Mouse (Mus musculus): ENCODE data around the gene Lsm12. TPM values are rescaled to one million over a fixed set of nuclear protein-coding genes. Genes with fewer than 3 reads are reported as not detected.
"Not testable (repeated sequence)": the region's sequence is repeated elsewhere in the genome, so short reads cannot be mapped to it uniquely, and the experiment has no call there.

Lsm12 gene
- polyA plus RNA-seq, 1 experiment from 2014 or later = 139 TPM

DNA sequence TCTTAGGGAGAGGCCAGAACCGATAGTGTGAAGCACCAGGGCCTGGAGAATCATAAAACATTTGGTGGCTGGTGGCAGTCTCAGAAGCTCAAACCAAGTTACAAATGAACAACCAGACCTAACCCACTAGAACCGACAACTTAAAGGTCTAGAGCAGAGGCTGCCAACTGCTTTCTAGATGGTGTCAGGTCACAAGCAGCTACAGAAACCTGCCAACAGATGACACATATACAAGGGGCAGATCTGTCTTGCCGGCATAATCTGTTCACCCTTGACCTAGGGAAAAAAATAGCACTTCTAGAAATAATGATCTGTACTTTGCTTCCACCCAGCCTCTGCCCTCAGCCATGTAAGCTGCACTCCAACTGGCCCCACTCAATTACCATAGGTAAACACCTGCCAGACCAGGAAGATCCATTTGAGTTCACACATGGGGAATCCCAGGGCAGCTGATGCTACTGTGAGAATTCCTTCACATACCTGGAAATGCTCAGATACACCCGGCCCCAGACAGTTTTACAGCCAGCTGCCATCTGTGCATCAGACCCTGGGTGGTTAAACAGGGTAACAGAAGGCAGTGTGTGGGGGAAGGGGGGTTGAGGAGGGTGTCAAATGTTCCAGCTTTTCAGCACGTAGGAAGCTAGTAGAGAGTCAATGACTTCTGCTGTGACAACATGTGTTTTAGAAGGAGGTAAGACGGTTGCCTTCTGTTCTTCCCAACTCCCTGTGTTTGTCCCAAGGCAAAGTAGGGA lies 18.9 kb downstream of the Lsm12 start:
- Histone ChIP-seq H3K4me2 (no peak overlapping the region), H3K4me1 (no peaks in the 10 kb centered on the region), H3K27me3 (no peaks in the 10 kb centered on the region), H3K36me3 (replicated peaks) (peaks cover 88% of the 10 kb centered on the region), H3K27ac (no peak overlapping the region), H3K9me3 (no peaks in the 10 kb centered on the region), H3K4me3 (replicated peaks) (no peak overlapping the region), H3K9ac (no peak overlapping the region)
- WGBS = 83% methylated on average over 6 of the region's 6 CpGs
- no peak for ATAC-seq (ENCODE audit: low FRiP score)

- 75% methylated on average over 5 of the region's 5 CpGs for WGBS
- H3K4me2 ChIP-seq = no peak overlapping the region
- no peak for ATAC-seq (ENCODE audit: low FRiP score)
Observed at GRCm38 (mm10) chr11:102159781-102160180, 25.3 kb downstream of the Lsm12 start.

GRCm38 (mm10) chr11:102158024-102158423 lies 27.1 kb downstream of the Lsm12 start:
- not testable (repeated sequence) for H3K27ac ChIP-seq; H3K4me2 ChIP-seq; H3K9me3 ChIP-seq; H3K27me3 ChIP-seq; ATAC-seq (ENCODE audit: low FRiP score); H3K9ac ChIP-seq; H3K4me3 ChIP-seq (replicated peaks)
- Histone ChIP-seq H3K36me3 (replicated peaks) (peaks cover 30% of the 10 kb centered on the region), H3K4me1 (peaks cover 11% of the 10 kb centered on the region)
- 79% methylated on average over 2 of the region's 2 CpGs for WGBS

More at GRCm38 (mm10) chr11:102159781-102160180, 25.3 kb downstream of the Lsm12 start:
- Histone ChIP-seq H3K27me3 (no peaks in the 10 kb centered on the region), H3K9me3 (no peaks in the 10 kb centered on the region), H3K9ac (no peak overlapping the region), H3K4me3 (replicated peaks) (no peak overlapping the region), H3K4me1 (peaks cover 10% of the 10 kb centered on the region), H3K27ac (no peak overlapping the region), H3K36me3 (replicated peaks) (peaks cover 38% of the 10 kb centered on the region)

DNA sequence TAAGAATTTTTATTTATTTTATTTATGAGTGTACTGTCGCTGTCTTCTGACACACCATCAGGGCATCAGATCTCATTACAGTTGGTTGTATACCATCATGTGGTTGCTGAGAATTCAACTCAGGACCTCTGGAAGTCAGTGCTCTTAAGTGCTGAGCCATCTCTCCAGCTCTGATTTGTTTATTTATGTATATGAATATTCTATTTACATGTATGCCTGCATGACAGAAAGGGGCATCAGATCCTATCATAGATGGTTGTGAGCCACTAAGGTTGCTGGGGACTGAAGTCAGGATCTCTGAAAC lies 28.4 kb downstream of the Lsm12 start:
- peak; percentile 28; the same call in 1 of the 2 replicates for ATAC-seq (ENCODE audit: low FRiP score)
- Histone ChIP-seq H3K4me2 (peak overlapping the region; percentile 84), H3K4me3 (replicated peaks) (no peak overlapping the region), H3K4me1 (peaks cover 11% of the 10 kb centered on the region), H3K27ac (no peak overlapping the region), H3K36me3 (replicated peaks) (peaks cover 26% of the 10 kb centered on the region), H3K9ac (no peak overlapping the region), H3K9me3 (no peaks in the 10 kb centered on the region), H3K27me3 (no peaks in the 10 kb centered on the region)
- WGBS = 8% methylated on average over 1 of the region's 1 CpGs

GRCm38 (mm10) chr11:102156039-102156785 lies 28.9 kb downstream of the Lsm12 start, which contains the start of gene Tmem101:
Gene Tmem101 (minus strand): TSS chr11:102156404.
- peak within 1 kb of the TSS; percentile 80 for H3K4me3 ChIP-seq (replicated peaks)
- WGBS = under 1% methylated on average over 37 of the region's 37 CpGs

GRCm38 (mm10) chr11:102147213-102147989 lies 37.7 kb downstream of the Lsm12 start:
- Histone ChIP-seq H3K9me3 (no peaks in the 10 kb centered on the region), H3K9ac (no peak overlapping the region), H3K4me2 (0 out of 2 replicates have a peak overlapping the region, but pooled peaks have one; percentile 15), H3K4me1 (peaks cover 18% of the 10 kb centered on the region), H3K4me3 (replicated peaks) (no peak overlapping the region), H3K27me3 (peaks cover 77% of the 10 kb centered on the region), H3K36me3 (replicated peaks) (peaks cover 1% of the 10 kb centered on the region), H3K27ac (no peak overlapping the region)
- 14% methylated on average over 34 of the region's 34 CpGs for WGBS
- no peak for ATAC-seq (ENCODE audit: low FRiP score)

More at GRCm38 (mm10) chr11:102156039-102156785, 28.9 kb downstream of the Lsm12 start, which contains the start of gene Tmem101:
- ATAC-seq (ENCODE audit: low FRiP score) = peak; percentile 85
- H3K4me1 ChIP-seq = peaks cover 11% of the 10 kb centered on the region
- H3K27me3 ChIP-seq = no peaks in the 10 kb centered on the region
- peaks cover 22% of the 10 kb centered on the region for H3K36me3 ChIP-seq (replicated peaks)
- peak within 1 kb of the TSS; percentile 83 for H3K27ac ChIP-seq
- H3K9me3 ChIP-seq = no peaks in the 10 kb centered on the region
- H3K4me2 ChIP-seq = peak within 1 kb of the TSS; percentile 84
- peak within 1 kb of the TSS; percentile 87 for H3K9ac ChIP-seq

- WGBS = 12% methylated on average over 17 of the region's 17 CpGs
- Histone ChIP-seq H3K27ac (no peak overlapping the region), H3K4me2 (no peak overlapping the region), H3K4me3 (replicated peaks) (0 out of 2 replicates have a peak overlapping the region, but pooled peaks have one; percentile 10), H3K9ac (no peak overlapping the region), H3K36me3 (replicated peaks) (no peaks in the 10 kb centered on the region), H3K9me3 (no peaks in the 10 kb centered on the region), H3K4me1 (peaks cover 18% of the 10 kb centered on the region), H3K27me3 (peaks cover 81% of the 10 kb centered on the region)
- ATAC-seq (ENCODE audit: low FRiP score) = no peak
Observed at GRCm38 (mm10) chr11:102146531-102146930, 38.6 kb downstream of the Lsm12 start.

- no peak overlapping the region for H3K27ac ChIP-seq
- H3K9ac ChIP-seq = no peak overlapping the region
- ATAC-seq (ENCODE audit: low FRiP score) = no peak
- peaks cover 81% of the 10 kb centered on the region for H3K27me3 ChIP-seq
- no peaks in the 10 kb centered on the region for H3K9me3 ChIP-seq
- H3K4me1 ChIP-seq = peaks cover 18% of the 10 kb centered on the region
- peak overlapping the region; percentile 29 for H3K4me3 ChIP-seq (replicated peaks)
- peak overlapping the region; percentile 44; the same call in 1 of the 2 replicates for H3K4me2 ChIP-seq
- 5% methylated on average over 16 of the region's 16 CpGs for WGBS
- H3K36me3 ChIP-seq (replicated peaks) = no peaks in the 10 kb centered on the region
Observed at GRCm38 (mm10) chr11:102146005-102146404, 39.1 kb downstream of the Lsm12 start.

DNA sequence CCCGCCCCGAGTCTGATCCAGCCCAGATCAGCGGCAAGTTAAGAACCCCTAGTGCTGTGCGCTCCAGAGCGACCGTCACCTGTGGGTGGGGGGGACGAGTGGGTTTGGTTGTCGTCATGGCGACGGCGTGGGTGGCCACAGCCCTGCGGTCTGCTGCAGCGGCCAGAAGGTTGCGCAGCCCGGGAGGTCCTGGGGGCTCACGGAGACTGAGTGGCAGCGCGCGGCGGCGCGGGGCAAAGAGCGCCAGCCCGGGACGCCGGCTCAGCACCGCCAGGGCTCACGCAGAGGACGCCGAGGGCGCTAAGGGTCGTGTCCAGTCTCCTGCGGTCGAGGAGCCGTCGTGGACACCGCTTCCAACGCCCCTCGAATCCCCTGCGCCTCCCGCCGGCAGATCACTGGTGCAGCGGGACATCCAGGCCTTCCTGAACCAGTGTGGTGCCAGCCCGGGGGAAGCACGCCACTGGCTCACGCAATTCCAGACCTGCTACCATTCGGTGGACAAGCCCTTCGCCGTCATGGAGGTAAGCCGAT lies 39.6 kb downstream of the Lsm12 start, which contains the start of gene Nags:
Nags (plus strand) TSS at position 43 of the 531 bp plus-strand sequence.
- WGBS = 2% methylated on average over 50 of the region's 50 CpGs
- no peak for ATAC-seq (ENCODE audit: low FRiP score)

DNA sequence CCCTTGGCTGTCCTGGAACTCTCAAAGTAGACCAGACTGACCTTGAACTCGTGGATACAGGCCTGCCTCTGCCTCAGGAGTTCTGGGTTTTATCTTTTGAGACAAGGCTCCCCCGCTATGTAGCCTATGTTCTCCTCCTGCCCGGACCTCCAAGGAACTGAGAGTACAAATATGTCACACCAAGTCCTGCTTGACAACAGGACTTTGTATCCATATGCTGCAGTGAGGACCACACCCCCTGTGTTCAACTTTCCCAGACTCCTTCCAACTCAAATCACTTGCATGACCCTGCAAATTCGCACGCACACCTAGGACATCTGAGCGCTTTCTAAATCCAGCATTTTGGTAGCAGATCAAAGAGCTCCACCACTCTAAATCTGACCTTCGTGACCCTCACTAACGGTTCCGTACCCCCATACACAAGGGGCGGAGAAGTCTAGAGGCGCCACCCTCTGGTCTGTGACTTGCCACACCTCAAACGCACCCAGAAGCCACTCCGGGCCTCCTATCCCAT lies 40.1 kb downstream of the Lsm12 start:
- ATAC-seq (ENCODE audit: low FRiP score) = no peak
- Histone ChIP-seq H3K27me3 (peaks cover 80% of the 10 kb centered on the region), H3K36me3 (replicated peaks) (no peaks in the 10 kb centered on the region), H3K4me3 (replicated peaks) (peak overlapping the region; percentile 29), H3K4me2 (peak overlapping the region; percentile 44), H3K9me3 (no peaks in the 10 kb centered on the region), H3K4me1 (peaks cover 18% of the 10 kb centered on the region), H3K9ac (no peak overlapping the region), H3K27ac (no peak overlapping the region)
- 26% methylated on average over 13 of the region's 13 CpGs for WGBS

More for the DNA sequence above, 39.6 kb downstream of the Lsm12 start, which contains the start of gene Nags:
- Histone ChIP-seq H3K9me3 (no peaks in the 10 kb centered on the region), H3K4me1 (peaks cover 18% of the 10 kb centered on the region), H3K27me3 (peaks cover 81% of the 10 kb centered on the region), H3K36me3 (replicated peaks) (no peaks in the 10 kb centered on the region), H3K4me2 (peak within 1 kb of the TSS; percentile 44), H3K27ac (no peak within 1 kb of the TSS), H3K9ac (no peak within 1 kb of the TSS), H3K4me3 (replicated peaks) (peak within 1 kb of the TSS; percentile 29)

GRCm38 (mm10) chr11:102142355-102142754 lies 42.7 kb downstream of the Lsm12 start:
- no peak overlapping the region for H3K9ac ChIP-seq
- no peak overlapping the region for H3K4me2 ChIP-seq
- 70% methylated on average over 7 of the region's 7 CpGs for WGBS
- H3K9me3 ChIP-seq = no peaks in the 10 kb centered on the region
- no peak overlapping the region for H3K4me3 ChIP-seq (replicated peaks)
- H3K4me1 ChIP-seq = peaks cover 21% of the 10 kb centered on the region
- no peaks in the 10 kb centered on the region for H3K36me3 ChIP-seq (replicated peaks)
- no peak for ATAC-seq (ENCODE audit: low FRiP score)
- peaks cover 62% of the 10 kb centered on the region for H3K27me3 ChIP-seq
- no peak overlapping the region for H3K27ac ChIP-seq

Data from forebrain, embryonic 12.5 days (tissue).